Mouse (Mus musculus) fibroblast of lung, adult 2 months (primary cell): ENCODE data around the gene Lrrc3.
"Not testable (repeated sequence)": the region's sequence is repeated elsewhere in the genome, so short reads cannot be mapped to it uniquely, and the experiment has no call there.

Experiments used
- DNase-seq: peaks from one replicate; pipeline ENCODE4 v3.0.0-alpha.2; 2011; ENCODE audit warnings: low read depth

Lrrc3 gene

DNA sequence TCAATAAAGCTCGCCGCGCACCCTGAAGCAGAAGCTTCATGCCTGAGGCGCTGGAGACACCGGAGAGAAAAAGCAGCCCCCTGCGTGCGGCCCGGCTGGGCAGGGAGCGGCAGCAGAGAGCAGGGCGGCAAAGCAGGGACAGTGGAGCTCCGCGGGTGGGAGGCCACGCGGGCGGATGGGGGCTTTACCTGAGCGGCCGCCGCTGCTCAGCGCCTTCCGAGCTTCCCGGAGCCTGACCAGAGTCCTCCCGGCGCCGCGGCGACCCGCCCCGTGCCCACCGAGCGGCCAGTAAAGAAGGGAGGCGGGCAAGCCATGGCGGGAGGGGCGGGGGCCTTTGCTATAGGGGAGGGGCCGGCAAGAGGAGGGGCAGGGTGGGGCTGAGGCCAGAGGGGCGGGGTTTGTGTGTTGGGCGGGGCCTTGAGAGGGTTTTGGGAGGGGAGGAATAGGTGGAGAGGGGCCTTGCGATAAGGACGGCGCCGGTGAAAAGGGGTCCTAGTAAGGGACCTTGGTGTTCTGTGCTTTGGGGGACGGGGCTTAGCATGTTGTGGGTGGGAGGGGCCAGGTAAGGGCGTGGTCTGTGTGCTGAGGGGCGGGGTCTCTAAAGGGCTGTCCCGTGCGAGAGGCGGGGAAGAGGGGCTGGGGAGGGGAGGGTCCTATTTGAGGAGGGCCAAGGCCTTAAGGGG is at the start of gene Lrrc3:
Gene Lrrc3, minus strand, starts transcription at position 326 of the 683 bp plus-strand sequence.
- no peak for DNase-seq

DNA sequence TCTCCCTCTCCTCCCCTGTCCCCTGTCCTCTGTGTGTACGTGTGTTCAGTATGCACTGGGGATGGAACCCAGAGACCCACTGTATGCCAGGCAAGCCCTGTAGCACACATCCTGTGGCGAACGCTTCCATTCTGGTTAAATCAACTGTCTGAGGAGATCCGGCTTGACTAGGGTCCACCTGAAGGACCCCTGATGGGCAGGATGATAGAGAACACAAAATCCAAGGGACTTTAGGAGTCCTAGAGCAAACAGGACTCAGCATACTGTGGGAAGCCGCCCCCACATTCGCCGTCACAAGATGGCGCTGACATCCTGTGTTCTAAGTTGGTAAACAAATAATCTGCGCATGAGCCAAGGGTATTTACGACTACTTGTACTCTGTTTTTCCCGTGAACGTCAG is 48.1 kb upstream of the Lrrc3 start:
- not testable (repeated sequence) for DNase-seq

DNA sequence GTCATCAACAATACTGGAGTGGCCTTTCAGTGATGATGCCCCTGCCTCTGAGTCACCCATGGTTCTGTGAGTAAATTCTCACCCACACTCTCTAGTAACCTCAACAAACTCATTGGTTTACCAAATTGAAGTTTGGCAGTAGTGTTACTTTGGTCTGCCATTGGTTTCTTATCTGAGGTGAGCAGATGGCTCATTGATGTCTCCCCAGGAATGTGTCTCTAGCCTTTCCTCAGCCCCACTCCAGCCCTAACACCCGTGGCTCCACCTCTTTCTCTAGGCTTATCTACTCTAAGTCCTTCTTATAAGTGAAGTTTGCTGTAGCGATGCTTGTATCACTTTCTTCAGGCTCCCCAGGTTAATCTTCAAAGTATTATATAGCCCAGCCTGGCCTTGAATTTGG is 37.3 kb upstream of the Lrrc3 start:
- no peak for DNase-seq

DNA sequence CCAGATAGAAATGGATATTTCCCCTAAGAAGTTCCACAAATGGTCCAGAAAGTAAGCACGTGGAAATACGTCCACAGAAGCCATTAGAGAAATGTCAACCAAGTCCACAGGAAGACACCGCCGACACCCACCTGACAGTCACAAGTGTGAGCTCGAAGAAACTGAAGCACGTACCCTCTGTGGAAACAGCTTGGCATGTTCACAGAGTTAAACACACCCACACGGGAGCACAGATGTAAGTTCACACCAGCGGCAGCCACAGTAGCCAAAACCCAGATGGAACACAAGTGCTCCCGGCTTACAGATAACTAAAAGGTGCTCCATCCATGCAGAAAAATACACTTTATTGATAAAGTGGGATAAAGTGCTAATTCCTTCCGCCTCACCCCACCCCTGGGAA is 25.0 kb upstream of the Lrrc3 start:
- no peak for DNase-seq

DNA sequence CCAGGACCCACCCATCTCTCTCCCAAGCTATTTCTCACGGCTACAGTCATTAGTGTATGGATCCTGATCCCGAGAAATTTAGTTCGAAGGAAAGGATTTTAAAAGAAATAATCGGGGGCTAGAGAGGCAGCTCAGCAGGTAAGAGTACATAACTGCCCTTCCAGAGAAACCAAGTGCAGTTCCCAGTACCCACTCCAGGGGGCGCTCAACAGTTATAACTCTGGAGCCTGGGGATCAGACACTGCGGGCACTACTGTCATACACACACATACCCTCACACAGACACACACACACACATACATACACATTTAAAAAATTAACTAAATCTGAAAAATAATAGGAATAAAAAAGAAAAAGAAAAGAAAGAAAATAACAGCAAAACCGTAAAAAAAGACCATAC is 23.8 kb upstream of the Lrrc3 start:
- DNase-seq, result no peak

DNA sequence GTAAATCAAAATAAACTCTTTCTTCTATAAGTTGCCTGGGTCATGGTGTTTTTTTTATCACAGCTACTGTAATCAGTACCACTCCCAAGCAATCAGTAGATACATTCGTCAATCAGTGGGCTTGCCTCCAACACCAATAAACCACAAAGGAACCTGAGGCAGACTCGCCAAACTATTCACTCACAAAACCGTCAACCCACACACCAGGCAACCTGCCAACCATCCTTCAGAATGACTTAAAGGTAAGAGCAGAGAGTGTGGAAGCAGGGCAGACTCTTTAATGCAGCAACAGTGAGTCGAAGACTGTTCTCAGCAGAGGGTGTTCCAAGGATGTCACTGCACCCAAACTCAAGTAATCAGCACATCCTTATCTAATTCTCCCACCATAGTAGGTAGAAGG is 20.3 kb upstream of the Lrrc3 start:
- DNase-seq, result peak; percentile 17

DNA sequence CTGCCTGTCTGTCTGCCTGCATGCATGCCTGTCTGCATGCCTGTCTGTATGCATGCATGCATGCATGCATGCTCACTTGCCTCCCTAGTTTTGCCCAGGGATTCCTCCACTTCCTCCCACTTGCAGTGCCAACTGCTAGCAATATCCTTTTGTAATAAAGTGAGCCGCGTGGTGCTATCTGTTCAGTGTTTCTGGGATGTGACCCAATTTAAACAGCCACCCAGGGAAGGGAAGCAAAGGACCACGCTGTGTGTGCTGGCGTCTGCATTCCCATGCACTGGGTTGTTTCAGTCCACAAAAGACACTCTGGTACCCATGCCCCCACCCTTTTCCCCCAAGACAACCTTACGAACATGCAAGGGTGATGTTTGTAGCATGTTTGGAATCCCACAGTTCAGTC is 18.7 kb upstream of the Lrrc3 start:
- no peak for DNase-seq

DNA sequence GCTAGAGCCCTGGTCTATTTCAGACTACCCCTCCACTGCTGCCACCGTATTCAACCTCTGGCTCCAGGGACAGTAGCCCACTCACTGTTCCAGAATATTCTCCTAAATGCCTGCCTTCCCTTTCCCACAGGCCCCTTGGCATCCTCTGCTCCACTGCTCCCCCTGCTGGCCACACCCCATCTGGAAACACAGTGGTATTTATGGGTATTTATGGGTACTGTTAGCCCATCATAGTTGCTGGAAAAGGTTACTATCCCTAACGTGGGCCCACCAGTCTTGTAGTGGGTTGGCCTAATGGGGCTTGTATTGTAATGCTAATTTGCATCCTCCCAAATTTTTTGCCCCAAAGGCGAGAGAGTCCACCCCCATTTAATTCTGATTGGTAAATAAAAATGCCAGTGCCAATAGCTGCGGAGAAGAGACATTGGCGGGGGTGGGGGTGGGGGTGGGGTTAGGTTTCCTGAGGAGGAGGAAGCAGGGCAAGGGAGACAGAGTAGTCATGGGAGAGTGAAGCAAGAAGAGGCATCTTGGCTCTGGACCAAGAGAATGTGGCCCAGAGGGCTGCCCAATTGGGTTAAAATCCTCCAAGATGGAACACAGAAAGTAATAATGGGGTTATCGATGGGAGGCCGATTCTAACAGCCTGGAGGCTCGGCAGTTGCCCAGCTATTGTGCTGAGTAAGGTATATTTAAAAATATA is 14.4 kb upstream of the Lrrc3 start:
- DNase-seq, result no peak

DNA sequence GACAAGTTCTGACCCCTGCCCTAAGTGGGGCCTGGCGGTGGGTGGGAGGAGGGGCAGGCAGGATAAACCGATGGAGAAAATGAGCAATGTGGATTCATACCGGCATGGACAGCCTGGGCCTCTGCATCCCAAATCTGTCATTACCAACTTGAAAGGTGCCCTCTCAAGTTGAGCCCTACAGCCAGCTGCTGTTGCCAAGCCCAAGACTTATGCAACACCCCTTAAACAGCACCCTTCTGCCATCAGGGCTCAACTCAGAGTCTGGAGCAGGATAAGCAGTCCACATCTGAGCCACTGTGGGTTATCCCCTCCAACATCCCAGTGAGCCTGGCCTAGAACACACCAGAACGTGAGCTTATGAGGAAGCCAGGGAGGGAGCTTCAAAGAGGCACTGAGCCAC is 11.0 kb upstream of the Lrrc3 start:
- no peak for DNase-seq

DNA sequence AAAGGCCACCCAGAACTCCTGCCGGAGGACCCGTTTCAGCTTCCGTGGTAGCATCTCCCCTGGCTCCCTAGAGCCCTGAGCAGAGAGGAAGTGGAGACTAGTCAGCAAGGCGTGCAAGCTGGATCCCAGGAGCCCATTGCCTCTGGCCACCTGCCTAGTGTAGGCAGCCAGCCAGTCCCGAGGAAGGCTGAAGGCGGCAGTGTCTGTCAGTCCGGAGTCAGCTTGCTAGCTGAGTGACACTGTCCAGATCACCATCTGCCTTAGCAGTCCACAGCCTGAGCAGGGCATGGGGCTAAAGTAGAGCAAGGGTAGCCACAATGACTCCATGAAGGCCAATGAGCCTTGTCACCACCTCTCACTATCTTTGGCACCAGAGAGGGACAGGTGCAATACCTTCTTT is 10.3 kb upstream of the Lrrc3 start:
- DNase-seq, result no peak

DNA sequence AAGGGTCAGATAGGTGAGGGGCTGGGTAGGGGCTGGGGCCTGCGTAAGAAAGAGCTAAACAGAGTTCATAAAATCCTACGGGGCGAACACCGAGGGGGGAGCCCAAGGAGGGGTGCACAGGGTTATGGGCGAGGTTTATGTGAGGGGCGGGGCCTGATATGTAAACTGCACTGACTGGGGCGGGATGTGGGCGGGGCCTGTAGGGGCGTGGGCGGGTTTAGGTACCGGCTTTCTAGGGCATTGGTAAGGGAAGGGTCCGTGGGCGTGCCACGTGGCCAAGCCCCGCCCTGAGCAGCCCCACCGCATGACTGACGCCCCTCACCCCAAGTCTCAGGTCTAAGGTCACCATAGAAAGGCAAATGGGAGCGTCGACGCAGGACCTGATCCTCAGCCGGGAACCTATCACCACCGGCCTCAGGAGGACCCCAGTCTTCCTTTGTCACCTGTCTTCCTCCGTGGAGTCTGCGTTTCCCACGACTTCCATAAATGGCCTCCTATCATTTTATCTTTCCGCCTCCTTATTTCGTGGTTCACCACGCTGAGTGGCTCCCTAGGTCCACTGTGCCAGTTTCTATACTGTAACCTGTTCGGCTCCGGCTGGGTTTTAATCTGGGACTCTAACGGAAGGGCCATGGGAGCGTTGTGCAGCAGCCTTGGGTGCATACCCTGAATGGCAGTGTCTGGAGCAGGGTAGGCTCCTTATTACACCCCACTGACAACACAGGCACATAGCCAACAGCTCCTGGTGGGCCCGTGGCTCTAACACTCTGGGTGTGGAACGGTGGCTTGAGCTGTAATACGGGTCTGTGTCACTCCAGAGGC is 769 bp upstream of the Lrrc3 start:
- no peak for DNase-seq

DNA sequence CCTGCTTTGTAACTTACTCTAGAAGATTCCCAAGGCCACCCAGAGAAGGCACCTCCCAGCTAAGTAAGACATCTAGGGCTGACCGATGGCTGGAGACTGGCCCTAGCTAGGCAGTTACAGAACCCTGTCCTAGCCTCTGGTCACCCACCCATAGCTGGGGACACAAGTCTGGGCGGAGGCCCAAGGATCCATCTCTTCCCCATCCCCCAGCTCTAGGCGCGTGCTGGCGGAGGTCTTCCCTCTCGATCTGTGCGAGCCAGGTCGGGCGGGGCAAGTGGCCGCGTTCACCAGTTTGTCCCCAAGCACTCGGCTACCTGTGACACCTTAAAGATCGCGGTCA is 495 bp downstream of the Lrrc3 start:
- DNase-seq, result no peak

DNA sequence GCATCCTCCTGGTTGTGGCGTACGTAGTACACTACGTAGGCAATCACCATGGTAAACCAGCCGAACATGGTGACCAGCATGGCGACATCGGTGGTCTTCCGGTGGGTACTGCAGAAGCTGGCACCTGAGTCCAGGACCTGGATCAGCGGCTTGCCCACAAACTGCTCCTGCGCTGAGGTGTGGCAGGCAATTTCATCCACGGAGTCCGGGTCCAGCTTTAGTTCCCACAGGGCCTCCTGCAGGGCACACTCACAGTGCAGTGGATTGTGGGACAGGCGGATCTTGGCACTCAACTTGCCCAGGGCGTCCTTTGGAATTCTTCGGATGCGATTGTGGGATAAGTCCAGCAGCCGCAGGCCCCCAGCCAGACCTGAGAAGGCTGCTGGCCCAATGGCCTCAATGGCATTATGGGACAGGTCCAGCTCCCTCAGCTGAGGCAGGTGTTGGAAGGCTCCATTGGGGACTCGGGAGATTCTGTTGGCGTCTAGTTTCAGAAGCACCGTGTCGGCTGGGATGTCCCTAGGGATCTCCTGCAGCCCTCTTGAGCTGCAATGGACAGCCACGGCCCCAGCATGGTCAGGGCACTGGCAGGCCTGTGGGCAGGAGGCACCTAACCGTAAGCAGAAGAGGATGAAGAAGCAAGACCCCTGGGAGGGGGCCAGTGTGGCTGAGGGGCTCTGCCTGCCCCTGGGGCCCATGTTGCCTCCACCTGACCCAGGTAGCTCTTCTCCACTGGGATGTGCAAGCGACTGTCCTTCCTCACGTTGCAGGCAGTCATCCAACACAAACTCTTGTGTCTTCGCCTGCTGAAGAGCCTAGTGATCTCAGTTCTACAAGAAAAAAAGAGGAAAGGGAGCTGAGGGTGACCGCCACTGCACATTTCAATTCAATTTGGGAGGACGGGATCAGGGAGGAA is 1.2 kb downstream of the Lrrc3 start:
- DNase-seq, result no peak

DNA sequence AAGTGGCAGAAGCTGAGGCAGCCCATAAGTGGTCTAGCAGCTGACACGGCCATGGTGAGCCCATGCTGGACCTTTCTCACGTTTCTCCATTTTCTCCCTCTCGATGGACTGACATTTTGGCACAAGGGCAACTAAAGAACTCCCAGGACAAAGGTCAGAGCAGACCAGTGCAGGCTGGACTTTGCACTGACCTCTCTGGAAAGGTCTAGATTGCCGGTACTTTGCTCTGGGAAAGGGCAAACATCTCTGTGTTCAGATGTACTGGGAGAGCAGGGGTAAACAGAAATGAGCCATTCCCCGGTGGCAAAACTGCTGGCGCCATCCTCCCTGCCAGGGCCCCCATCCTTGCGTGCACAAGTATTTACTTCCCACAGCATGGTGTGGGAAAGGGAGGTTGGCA is 2.2 kb downstream of the Lrrc3 start:
- no peak for DNase-seq

DNA sequence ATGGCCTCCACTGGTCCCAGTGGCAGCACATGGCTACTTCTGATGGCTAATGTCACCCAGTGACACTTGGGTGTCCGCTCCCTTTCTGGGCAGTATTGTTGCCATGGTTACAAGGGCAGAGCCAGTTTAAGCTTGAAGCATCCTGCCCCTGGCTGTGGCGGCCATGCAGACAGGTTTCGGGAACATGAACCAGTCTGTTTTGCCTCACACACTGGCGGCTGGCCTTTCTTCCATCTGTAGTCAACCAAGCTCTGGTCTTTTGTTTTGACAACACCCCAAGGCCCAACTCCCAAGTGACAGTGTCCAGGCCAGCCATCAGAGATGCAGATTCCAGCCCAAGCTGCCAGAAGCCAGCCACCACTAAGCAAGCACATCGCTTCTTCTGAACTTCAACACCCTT is 6.8 kb downstream of the Lrrc3 start:
- no peak for DNase-seq

DNA sequence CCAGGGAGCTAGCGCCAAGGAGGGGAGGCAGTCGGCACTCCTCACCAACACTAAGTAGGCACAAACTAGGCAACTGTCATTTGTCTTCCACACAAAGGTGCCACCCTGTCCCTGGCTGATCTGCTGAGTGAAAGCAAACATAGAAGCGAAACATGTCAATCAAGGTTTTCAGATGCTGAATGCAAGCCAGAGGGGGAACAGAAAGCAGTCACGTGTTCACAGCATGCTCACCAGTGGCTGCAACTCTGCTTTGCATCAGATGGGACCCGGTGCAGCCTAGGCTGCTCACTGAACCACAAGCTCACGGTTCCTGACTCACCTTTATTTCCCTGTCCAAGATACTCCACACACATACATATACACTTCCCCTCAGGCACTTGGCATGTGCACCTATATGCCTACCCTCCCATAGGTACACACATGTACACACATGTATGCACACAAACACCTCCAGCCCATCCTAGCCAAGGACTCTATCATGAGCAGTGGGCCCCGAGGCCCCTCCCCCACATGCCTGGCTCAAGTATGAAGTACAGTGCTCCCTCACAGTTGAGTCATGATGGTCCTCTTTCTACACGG is 11.3 kb downstream of the Lrrc3 start:
- no peak for DNase-seq

DNA sequence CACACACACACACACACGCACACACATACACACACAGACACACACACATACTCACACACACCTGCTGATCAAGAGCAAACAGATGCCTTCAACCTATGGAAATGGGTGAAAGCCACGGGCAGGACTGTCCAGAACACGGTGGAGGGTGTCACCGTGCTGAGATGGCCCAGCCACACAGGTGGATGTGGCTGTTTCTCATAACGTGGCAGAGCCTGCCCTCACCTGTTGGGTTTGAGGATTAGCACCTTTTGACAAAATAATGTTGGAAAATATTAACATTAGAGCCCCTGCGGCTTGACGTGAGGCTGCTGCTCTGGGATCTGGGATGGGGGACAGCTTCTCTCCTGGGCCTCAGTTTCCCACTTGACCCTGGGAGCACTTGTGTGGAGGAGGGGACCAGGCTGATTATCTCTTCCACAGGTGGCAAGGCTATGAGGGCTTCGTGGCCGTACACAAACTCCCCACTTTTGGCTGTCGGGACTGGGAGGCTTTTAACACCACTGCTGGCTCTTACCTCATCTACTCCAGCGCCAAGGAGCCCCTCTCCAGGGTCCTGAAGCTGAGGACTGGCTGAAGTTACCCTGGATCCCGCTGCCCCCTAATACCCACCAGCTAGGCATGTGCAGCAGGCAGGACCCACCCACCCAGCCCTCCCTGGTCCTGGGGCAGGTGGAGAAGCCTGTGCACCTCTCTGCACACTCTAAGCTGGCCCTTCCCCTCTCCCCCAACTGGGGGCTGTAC is 16.2 kb downstream of the Lrrc3 start:
- no peak for DNase-seq

DNA sequence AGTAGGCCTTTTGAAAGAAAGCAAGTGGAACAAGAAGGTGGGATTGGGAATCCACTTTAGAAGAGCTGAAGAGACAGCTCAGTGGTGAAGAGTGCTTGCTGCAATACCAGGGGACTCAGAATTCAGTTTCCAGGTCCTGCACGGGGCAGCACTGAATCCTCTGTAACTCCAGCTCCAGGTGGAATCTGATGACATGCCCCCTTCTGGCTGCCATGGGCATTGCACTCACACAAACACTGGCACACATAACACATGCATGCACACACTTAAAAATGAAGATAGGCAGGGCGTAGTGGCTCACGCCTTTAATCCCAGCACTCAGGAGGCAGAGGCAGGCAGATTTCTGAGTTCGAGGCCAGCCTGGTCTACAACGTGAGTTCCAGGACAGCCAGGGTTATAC is 19.8 kb downstream of the Lrrc3 start:
- DNase-seq, result no peak

DNA sequence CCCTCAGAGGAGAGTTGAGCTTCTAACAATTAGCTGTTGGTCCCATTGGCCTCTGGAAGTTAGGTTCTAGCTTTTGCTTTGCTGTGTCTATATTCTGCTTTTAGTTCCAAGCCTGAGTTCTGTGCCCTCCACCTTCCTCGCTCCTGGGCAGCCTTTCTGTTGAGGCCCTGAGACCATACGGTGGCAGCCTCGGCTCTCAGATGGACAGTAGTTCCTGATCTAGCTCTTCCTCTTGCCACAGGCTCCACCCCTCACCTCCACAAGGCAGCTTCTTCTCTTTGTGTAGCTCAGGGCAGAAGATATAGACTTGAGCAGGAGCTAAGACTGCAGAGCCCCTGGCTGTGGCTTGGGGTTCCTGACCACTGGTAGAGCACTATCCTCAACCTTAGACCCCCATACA is 22.0 kb downstream of the Lrrc3 start:
- no peak for DNase-seq

DNA sequence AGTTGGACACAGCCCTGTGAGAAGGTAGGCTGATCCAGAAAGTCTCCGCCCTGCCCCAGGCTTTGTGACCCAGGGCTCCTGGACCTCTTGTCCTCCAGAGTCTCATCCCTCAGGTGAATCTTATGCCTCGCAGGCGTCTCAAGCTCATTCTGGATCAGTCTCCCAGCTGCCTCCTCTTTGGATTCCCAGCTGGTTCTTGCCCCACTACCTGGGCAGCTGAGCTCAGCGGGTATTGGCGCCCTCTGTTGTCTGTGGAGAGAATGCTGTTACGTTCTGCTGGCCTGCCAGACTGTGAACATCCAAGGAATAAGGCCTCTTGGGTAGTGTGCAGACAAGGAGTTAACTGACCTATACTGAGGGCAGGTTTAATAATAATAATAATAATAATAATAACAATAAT is 23.4 kb downstream of the Lrrc3 start:
- no peak for DNase-seq

DNA sequence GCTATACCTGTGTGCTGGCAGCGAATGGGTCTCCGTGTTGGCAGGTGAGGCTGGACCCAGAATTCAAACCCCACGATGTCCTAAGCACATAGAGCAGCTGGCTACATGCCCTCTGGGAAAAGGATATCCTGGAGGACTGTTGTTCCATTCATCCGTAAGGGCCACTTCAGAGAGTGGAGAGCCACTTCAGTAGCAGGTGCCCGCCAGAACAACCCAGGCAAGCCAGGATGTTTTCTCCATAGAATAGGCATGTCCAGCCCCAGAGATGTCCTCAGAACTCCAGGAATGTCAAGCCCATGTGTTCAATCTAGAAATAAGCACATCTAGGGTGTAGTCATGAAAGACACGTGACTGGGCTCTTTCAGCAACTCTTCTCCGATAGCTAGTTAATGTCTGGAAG is 32.7 kb downstream of the Lrrc3 start:
- DNase-seq, result no peak
